Mouse (Mus musculus): ENCODE results near the gene Ace2. TPM values are rescaled to one million over a fixed set of nuclear protein-coding genes. Genes with fewer than 3 reads are reported as not detected.

Gene Ace2
- polyA plus RNA-seq, 1 experiment from 2014 or later, result not detected

DNA sequence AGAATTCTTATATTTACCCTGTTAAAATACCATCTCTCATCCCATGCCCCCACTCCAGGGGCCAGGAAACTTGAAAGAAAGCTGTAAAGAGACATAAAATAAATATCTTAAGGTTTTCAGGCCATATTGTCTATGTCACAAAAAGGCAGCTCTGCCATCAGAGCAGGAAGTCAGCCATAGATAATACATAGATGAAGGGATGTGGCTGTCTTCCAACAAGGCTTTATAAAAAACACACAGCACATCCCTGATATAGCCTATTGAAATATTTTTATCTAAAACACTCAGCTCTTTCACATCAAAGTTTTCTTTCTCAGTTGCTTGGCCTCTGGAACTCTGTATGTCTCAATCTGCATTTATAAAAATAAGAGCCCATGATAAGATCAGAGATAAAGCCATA lies 14.5 kb downstream of the Ace2 start:
- no peaks in the 10 kb centered on the region for H3K79me2 ChIP-seq (ENCODE audit: inconsistent target)
- no peak overlapping the region for H3K4me3 ChIP-seq (ENCODE audit: inconsistent target)
- H3K36me3 ChIP-seq (ENCODE audit: inconsistent target), result no peaks in the 10 kb centered on the region

DNA sequence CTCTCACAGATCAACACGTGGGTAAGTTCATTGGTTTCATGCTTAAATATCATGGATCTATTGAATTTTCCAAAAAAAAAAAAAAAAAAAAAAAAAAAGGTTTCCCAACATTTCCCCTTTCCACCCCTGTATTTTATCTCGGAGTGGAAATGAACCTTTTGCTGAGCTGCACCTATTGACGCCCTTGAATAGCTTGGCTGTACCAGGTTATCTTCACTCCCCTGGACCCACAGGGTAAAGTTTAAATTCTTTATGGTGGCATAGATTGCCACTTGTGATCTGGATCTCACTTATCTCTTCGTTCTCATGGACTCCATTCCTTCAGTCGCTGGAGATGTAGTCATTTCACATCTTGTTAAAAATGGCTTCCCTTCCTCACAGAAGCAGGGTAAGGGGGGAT lies 15.5 kb downstream of the Ace2 start:
- Histone ChIP-seq H3K4me3 (ENCODE audit: inconsistent target) (no peak overlapping the region), H3K27ac (no peak overlapping the region), H3K36me3 (ENCODE audit: inconsistent target) (no peaks in the 10 kb centered on the region), H3K79me2 (ENCODE audit: inconsistent target) (no peaks in the 10 kb centered on the region)
- 94% methylated on average over 4 of the region's 5 CpGs for whole genome bisulfite sequencing (ENCODE audit: missing documents)

More for the DNA sequence above, 14.5 kb downstream of the Ace2 start:
- no peak overlapping the region for H3K27ac ChIP-seq

DNA sequence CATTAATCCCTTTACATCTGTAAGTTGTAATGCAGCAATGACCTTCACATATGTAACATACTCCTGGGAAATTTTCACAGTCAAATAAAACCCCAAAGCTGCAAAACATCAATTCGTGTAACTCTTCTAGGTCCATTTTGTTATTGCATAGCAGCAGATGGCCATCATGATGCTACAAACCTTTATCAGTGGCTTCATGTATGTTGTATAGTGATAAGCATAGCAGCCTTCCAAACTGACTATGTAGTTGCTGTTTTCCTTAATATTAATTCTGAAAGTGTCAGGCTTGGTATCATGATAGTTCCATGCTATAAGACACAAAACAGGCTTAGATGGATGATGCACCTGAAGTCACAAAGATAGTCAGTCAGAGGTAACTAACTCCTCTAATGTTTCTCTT lies 25.5 kb downstream of the Ace2 start:
- no peaks in the 10 kb centered on the region for H3K36me3 ChIP-seq (ENCODE audit: inconsistent target)
- WGBS (ENCODE audit: missing documents), result 70% methylated on average over 1 of the region's 1 CpGs
- no peaks in the 10 kb centered on the region for H3K79me2 ChIP-seq (ENCODE audit: inconsistent target)
- H3K4me3 ChIP-seq (ENCODE audit: inconsistent target), result no peak overlapping the region
- no peak overlapping the region for H3K27ac ChIP-seq

DNA sequence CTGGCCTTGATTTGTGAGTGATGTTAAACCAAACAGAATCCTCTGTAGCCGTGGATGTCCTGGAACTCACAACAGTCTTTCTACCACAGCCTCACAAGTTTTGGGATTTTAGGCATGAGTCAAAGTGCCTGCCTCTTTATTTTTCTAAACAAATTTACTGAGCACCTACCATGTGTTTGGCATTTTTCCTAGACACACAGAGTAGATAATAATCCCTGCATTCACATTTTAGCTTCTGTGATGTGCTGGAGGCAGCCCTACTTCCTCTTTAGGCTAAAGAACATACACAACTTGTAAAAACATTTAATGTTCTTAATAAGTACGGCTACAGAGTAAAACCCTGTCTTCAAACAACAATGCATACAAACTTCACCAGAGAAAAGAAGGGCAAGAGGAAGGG lies 31.9 kb downstream of the Ace2 start:
- Histone ChIP-seq H3K27ac (no peak overlapping the region), H3K79me2 (ENCODE audit: inconsistent target) (no peaks in the 10 kb centered on the region), H3K4me3 (ENCODE audit: inconsistent target) (no peak overlapping the region), H3K36me3 (ENCODE audit: inconsistent target) (no peaks in the 10 kb centered on the region)
- WGBS (ENCODE audit: missing documents), result 100% methylated on average over 1 of the region's 2 CpGs

DNA sequence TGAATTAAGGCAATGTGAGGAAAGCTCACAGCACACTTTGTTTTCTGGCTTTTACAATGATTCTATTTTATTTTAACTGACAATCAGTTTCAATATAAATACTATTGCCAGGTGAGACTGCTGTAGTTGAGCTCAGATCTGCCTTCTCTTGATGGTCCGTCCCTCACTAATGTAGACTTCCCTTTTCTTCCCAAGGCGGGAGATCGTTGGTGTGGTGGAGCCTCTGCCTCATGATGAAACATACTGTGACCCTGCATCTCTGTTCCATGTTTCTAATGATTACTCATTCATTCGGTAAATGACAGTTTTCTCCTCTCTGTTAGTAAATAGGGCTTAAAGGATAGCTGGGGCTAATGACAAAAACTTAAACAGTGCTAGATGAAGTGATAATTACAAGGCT lies 34.7 kb downstream of the Ace2 start:
- H3K27ac ChIP-seq, result no peak overlapping the region
- no peaks in the 10 kb centered on the region for H3K36me3 ChIP-seq (ENCODE audit: inconsistent target)
- H3K79me2 ChIP-seq (ENCODE audit: inconsistent target), result no peaks in the 10 kb centered on the region
- WGBS (ENCODE audit: missing documents), result 52% methylated on average over 4 of the region's 4 CpGs
- no peak overlapping the region for H3K4me3 ChIP-seq (ENCODE audit: inconsistent target)

DNA sequence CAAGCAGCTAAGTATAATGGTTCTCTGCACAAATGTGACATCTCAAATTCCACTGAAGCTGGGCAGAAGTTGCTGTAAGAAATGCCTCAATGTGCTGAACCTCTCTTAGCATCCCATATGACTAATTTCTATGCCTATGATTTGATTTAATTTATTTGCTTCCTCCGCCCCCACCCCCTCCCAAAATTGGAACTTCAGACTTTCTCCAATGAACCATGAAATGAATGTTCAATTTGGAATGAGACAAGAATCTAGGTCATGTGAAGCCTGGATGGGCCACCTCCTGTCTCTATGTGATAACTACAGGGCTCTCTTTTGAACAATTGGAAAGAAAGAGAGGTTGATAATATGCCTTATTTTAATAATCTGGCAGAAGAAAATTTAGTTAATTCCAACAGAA lies 36.2 kb downstream of the Ace2 start:
- Histone ChIP-seq H3K27ac (no peak overlapping the region), H3K79me2 (ENCODE audit: inconsistent target) (no peaks in the 10 kb centered on the region), H3K36me3 (ENCODE audit: inconsistent target) (no peaks in the 10 kb centered on the region), H3K4me3 (ENCODE audit: inconsistent target) (no peak overlapping the region)
- WGBS (ENCODE audit: missing documents), result 100% methylated on average over 1 of the region's 1 CpGs

DNA sequence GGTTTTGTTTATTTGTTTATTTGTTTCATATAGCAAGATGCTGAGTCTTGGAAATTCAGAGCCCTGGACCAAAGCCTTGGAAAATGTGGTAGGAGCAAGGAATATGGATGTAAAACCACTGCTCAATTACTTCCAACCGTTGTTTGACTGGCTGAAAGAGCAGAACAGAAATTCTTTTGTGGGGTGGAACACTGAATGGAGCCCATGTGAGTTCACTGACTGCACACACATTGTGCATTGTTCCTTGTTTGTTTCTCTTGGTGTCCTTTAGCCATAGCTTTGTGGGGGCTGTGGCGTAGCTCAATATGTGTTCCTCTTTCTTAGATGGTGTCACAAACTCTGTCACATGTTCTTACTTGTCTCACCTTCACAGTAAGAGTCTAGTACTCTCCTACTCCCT lies 36.6 kb downstream of the Ace2 start:
- 57% methylated on average over 2 of the region's 2 CpGs for WGBS (ENCODE audit: missing documents)
- Histone ChIP-seq H3K27ac (no peak overlapping the region), H3K79me2 (ENCODE audit: inconsistent target) (no peaks in the 10 kb centered on the region), H3K36me3 (ENCODE audit: inconsistent target) (no peaks in the 10 kb centered on the region), H3K4me3 (ENCODE audit: inconsistent target) (no peak overlapping the region)

DNA sequence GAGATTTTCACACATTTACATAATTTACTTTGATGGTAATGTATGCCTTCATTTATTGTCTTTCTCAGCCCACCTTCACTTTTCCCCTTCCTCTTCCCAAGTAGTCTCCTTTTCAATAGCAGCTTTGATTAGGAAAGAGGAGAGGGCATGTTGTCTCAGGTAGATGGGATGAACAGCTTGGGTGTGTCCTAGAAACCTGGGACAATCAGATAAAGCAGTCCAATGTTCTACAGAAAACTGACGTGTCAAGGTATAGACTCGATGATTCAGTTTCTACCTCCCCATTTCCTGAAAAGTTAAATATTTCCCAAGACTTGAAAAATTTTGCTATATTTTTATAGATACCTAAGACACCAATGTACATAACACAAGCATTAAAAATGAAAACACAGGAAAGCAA lies 39.7 kb downstream of the Ace2 start:
- Histone ChIP-seq H3K36me3 (ENCODE audit: inconsistent target) (no peaks in the 10 kb centered on the region), H3K4me3 (ENCODE audit: inconsistent target) (no peak overlapping the region), H3K79me2 (ENCODE audit: inconsistent target) (no peaks in the 10 kb centered on the region), H3K27ac (no peak overlapping the region)
- 82% methylated on average over 2 of the region's 2 CpGs for whole genome bisulfite sequencing (ENCODE audit: missing documents)

DNA sequence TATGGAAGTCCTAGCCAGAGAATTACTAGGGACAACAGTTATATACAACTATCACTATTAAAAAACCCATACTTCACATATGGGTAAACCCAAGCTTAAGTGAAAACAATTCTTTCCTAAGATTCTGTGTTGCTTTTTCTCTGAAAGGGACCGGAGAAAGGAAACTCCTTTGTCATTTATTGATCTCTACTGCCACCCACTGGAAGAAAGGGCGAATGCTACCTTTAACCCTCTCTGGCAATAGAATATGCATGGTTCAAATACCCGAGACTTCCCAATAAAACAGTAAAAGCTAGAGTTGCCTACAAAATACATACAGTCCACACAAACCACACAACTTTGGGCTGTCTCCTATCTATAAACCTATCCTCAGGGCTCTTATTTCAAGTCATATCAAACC lies 40.6 kb downstream of the Ace2 start:
- Histone ChIP-seq H3K4me3 (ENCODE audit: inconsistent target) (no peak overlapping the region), H3K27ac (no peak overlapping the region), H3K79me2 (ENCODE audit: inconsistent target) (no peaks in the 10 kb centered on the region), H3K36me3 (ENCODE audit: inconsistent target) (no peaks in the 10 kb centered on the region)
- WGBS (ENCODE audit: missing documents), result 18% methylated on average over 3 of the region's 3 CpGs

DNA sequence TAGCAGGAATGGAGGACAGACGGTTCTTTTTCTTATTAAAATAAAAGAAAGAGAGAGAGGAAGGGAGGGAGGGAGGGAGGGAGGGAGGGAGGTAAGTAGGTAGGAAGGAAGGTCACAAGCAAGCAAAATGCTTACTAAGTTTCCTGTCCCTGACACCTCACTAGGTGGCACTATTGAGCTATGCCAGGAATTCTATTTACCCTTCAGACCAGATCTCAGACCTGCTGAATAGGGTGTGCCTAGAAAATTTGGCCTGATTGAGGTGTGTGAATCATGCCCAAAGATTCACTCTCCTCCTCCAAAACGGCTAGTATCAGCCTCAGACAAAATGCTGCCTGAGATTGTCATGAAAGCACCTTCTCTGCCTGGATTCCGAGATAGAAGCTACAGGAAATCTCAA lies 44.7 kb downstream of the Ace2 start:
- no peaks in the 10 kb centered on the region for H3K79me2 ChIP-seq (ENCODE audit: inconsistent target)
- H3K36me3 ChIP-seq (ENCODE audit: inconsistent target), result no peaks in the 10 kb centered on the region
- H3K4me3 ChIP-seq (ENCODE audit: inconsistent target), result no peak overlapping the region
- WGBS (ENCODE audit: missing documents), result 68% methylated on average over 2 of the region's 3 CpGs
- H3K27ac ChIP-seq, result no peak overlapping the region

DNA sequence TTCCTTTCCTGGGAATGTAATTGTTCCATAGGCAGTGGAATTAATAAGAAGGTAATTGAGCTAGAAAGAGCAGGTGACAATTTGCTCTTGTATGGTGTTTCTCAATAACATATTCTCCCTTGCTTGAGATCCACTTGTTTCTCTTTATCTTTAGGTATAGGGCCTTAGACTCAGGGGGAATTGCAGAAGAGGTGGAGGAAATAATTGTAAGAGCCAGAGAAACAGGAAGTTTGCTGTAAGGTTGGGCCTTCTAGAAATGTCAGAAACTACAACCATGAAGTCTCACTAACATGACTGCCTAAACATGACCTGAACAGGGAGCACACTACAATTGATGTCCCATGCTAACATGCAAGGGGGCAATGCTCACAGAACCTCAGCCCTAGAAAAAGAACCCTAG lies 50.7 kb downstream of the Ace2 start:
- H3K27ac ChIP-seq, result no peak overlapping the region
- no peak overlapping the region for H3K4me3 ChIP-seq (ENCODE audit: inconsistent target)

DNA sequence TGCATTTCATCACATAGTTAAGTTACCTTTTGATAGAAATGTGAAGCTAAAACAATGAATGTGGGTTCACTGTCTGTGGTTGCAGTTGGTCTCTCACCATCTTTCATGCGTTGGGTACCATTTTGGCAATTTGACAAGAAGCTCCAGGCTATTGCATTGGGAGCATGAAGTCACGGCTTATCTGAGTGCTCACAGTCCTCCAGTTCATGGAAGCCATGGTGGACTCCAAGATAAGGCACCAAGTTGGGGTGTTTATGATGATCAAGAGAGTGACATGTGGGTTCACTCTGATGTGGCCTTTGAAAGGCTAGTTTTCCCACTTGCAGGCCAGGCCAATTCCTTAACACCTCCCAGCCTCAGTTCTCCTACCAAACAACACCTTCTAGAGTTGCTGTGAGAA lies 58.5 kb downstream of the Ace2 start:
- H3K79me2 ChIP-seq (ENCODE audit: inconsistent target), result no peaks in the 10 kb centered on the region
- H3K36me3 ChIP-seq (ENCODE audit: inconsistent target), result no peaks in the 10 kb centered on the region
- H3K4me3 ChIP-seq (ENCODE audit: inconsistent target), result no peak overlapping the region
- H3K27ac ChIP-seq, result no peak overlapping the region
- no CpG with 5 or more reads among the region's 2 CpGs for WGBS (ENCODE audit: missing documents)

More for the DNA sequence above, 50.7 kb downstream of the Ace2 start:
- H3K36me3 ChIP-seq (ENCODE audit: inconsistent target), result no peaks in the 10 kb centered on the region
- H3K79me2 ChIP-seq (ENCODE audit: inconsistent target), result no peaks in the 10 kb centered on the region

DNA sequence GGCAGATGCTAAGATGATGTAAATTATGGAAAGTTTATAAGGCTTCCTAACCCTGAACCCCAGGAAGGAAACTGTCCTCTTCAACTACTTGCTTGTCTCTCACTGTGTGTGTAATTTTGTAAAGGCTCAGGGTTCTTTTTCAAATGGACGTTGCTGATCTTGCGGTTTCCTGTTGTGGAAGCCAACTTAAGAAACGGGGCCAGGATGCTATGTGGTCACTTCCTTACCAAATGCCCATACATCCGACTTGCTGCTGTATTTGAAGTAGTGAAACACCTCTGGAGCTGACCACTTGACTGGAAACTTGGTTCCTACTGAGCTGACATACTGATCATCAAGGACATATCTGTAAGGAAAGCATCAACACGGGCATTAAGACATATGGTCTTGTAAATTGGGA lies 61.4 kb downstream of the Ace2 start:
- Histone ChIP-seq H3K27ac (no peak overlapping the region), H3K79me2 (ENCODE audit: inconsistent target) (no peaks in the 10 kb centered on the region), H3K4me3 (ENCODE audit: inconsistent target) (no peak overlapping the region), H3K36me3 (ENCODE audit: inconsistent target) (no peaks in the 10 kb centered on the region)
- 40% methylated on average over 5 of the region's 5 CpGs for WGBS (ENCODE audit: missing documents)

DNA sequence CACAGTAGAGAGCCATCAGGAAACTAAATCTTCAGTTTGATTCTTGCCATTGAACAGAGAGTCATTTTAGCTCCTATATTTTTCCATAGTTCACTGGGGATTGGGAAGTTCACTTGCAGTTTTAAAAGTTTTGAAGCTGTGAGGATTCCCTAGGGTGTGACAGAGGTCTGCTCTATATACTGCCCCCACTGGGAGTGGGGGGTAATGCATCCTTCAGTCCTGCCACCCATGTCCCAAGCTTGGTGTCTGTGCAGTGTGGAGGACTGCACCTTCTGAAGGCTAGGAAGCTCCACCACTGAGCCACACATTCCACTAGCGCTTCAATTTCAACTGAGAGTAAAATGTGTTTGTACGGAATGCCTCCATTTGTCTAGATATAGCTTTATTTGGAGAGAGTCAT lies 82.9 kb downstream of the Ace2 start:
- Histone ChIP-seq H3K27ac (no peak overlapping the region), H3K36me3 (ENCODE audit: inconsistent target) (no peaks in the 10 kb centered on the region), H3K4me3 (ENCODE audit: inconsistent target) (no peak overlapping the region), H3K79me2 (ENCODE audit: inconsistent target) (no peaks in the 10 kb centered on the region)
- 80% methylated on average over 1 of the region's 2 CpGs for WGBS (ENCODE audit: missing documents)

DNA sequence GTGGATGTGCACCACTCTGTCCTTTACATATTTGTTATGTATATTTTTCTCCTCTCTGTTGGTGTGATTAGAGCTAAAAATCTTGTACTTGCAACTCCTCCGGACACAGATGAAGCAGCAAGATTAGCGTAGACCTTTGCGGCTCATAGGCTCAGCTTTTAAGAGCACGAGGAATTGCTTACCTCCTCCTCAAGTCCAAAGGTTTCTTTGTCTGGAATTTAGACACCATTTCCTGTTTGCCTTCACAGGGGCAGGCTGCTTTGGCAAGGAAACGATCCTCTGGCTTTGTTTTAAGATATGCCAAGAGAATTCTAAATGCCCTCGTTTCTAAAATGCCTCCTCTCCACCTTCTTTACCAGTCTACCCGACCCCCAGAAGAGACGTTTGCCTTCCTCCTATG lies 94.2 kb downstream of the Ace2 start:
- WGBS (ENCODE audit: missing documents), result 80% methylated on average over 8 of the region's 8 CpGs
- H3K27ac ChIP-seq, result no peak overlapping the region
- H3K36me3 ChIP-seq (ENCODE audit: inconsistent target), result no peaks in the 10 kb centered on the region
- H3K4me3 ChIP-seq (ENCODE audit: inconsistent target), result no peak overlapping the region
- H3K79me2 ChIP-seq (ENCODE audit: inconsistent target), result no peaks in the 10 kb centered on the region

All from macrophage (primary cell).